Mouse (Mus musculus): ENCODE measurements around the gene Dnajc9. TPM values are rescaled to one million over a fixed set of nuclear protein-coding genes. Genes with fewer than 3 reads are reported as not detected.

The Dnajc9 gene
- polyA plus RNA-seq (2014; fragmentation: Nextera tagmentation; extraction: Ambion mirVana): 261 and 262 TPM in 2 replicates

DNA sequence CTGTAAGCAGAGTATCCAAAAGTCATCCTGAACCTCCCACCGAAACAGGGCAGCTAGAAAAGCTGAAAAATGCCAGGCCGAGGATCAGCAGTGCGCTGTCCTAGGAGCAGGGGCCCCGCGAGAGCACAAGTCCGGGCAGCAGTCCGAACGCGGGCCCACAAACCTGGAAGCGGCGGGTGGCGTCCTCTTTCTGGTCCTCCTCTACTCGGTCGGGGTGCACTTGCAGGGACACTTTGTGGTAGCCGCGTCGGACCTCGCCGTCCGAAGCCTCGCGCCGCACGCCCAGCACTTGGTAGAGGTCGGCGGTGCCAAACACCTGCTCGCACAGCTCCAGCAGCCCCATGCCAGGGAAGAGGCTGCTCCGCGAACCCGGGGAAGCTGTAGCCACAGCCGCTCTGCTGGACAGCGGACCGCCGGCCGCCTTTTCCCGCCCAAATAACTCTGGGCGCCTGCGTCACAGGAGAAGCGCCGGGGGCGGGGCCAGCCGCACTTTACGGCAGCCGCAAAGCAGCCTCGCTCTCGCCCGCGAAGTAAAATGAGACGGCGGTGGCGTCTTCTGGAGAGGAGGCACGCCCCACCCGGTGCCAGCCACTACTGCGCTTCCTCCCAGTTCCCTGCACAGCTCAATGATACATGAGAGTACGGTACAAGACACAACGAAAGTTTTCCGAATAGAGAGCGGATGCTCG, at the start of gene Dnajc9:
Gene Dnajc9, minus strand, starts transcription at position 470 of the 689 bp plus-strand sequence.
- ATAC-seq (ENCODE audit: insufficient number of reproducible peaks, low FRiP score, low TSS enrichment, low read depth) (peak; percentile 72), DNase-seq (ENCODE audit: low spot score) (peak; percentile 93)
- H3K9ac ChIP-seq (ENCODE audit: low read length): peak within 1 kb of the TSS; percentile 79
- peaks cover 19% of the 10 kb centered on the region for H3K4me1 ChIP-seq (ENCODE audit: control insufficient read depth, insufficient read depth, low read length)
- peaks cover 8% of the 10 kb centered on the region for H3K36me3 ChIP-seq (ENCODE audit: control insufficient read depth, insufficient read depth, low read length)
- H3K27me3 ChIP-seq (ENCODE audit: control insufficient read depth, insufficient read depth, low read length): no peaks in the 10 kb centered on the region
- H3K4me3 ChIP-seq (ENCODE audit: low read depth, low read length): peak within 1 kb of the TSS; percentile 89
- H3K4me2 ChIP-seq (ENCODE audit: low read depth, severe bottlenecking): peak within 1 kb of the TSS; percentile 77
- peak within 1 kb of the TSS; percentile 48 for H3K27ac ChIP-seq (replicated peaks; ENCODE audit: low read depth, low read length)
- WGBS: under 1% methylated on average over 59 of the region's 59 CpGs
- no peaks in the 10 kb centered on the region for H3K9me3 ChIP-seq (ENCODE audit: control insufficient read depth, low read length)

GRCm38 (mm10) chr14:20436976-20437375, 48.3 kb upstream of the Dnajc9 start:
- Histone ChIP-seq H3K4me3 (ENCODE audit: low read depth, low read length) (no peak overlapping the region), H3K27me3 (ENCODE audit: control insufficient read depth, insufficient read depth, low read length) (no peaks in the 10 kb centered on the region), H3K27ac (replicated peaks; ENCODE audit: low read depth, low read length) (no peak overlapping the region), H3K9me3 (ENCODE audit: control insufficient read depth, low read length) (no peaks in the 10 kb centered on the region), H3K4me2 (ENCODE audit: low read depth, severe bottlenecking) (no peak overlapping the region), H3K4me1 (ENCODE audit: control insufficient read depth, insufficient read depth, low read length) (no peaks in the 10 kb centered on the region), H3K36me3 (ENCODE audit: control insufficient read depth, insufficient read depth, low read length) (no peaks in the 10 kb centered on the region), H3K9ac (ENCODE audit: low read length) (no peak overlapping the region)
- no peak for ATAC-seq (ENCODE audit: insufficient number of reproducible peaks, low FRiP score, low TSS enrichment, low read depth)
- no peak for DNase-seq (ENCODE audit: low spot score)
- 81% methylated on average over 6 of the region's 6 CpGs for WGBS

DNA sequence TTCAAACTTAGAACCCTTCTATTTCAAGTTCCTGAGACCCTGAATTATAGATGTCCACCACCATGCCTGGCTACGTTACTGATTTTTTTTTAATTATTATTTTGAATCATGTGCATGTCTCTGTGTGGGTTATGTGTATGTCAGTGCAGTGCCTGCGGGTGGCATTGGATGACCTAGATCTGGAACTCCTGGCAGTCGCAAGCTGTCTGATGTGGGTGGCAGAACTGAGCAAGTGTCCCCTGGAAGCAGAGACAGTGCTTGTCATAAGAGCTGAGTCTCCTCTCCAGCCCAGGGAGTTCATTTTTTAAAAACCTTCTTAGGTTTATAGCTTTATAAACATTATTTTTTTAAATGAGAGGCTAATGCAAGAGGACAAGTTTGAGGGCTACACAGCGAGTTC, 43.7 kb upstream of the Dnajc9 start:
- 87% methylated on average over 4 of the region's 4 CpGs for WGBS
- no peak for ATAC-seq (ENCODE audit: insufficient number of reproducible peaks, low FRiP score, low TSS enrichment, low read depth)
- Histone ChIP-seq H3K36me3 (ENCODE audit: control insufficient read depth, insufficient read depth, low read length) (no peaks in the 10 kb centered on the region), H3K4me2 (ENCODE audit: low read depth, severe bottlenecking) (no peak overlapping the region), H3K27ac (replicated peaks; ENCODE audit: low read depth, low read length) (no peak overlapping the region), H3K4me1 (ENCODE audit: control insufficient read depth, insufficient read depth, low read length) (no peaks in the 10 kb centered on the region), H3K27me3 (ENCODE audit: control insufficient read depth, insufficient read depth, low read length) (no peaks in the 10 kb centered on the region), H3K9me3 (ENCODE audit: control insufficient read depth, low read length) (no peaks in the 10 kb centered on the region), H3K9ac (ENCODE audit: low read length) (no peak overlapping the region), H3K4me3 (ENCODE audit: low read depth, low read length) (no peak overlapping the region)
- no peak for DNase-seq (ENCODE audit: low spot score)

DNA sequence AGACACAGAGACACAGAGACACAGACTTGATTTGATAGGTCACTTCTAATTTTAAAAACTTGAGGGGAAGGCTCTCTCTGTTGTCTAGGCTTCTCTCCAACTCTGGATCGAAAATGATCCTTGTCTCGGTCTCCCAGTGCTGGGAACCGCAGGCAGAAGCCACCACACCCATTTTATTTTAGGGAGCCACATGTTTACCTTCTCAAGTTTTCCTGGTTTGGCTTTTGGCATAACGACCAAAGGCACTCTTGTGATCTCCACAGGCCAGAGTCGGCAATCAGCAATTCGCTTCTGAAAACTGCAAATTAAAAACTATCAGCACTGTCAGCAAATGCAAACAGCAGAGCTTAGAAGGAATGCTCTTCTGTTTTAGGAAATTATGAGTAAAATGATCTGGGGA, 43.0 kb upstream of the Dnajc9 start:
- no peaks in the 10 kb centered on the region for H3K27me3 ChIP-seq (ENCODE audit: control insufficient read depth, insufficient read depth, low read length)
- no peaks in the 10 kb centered on the region for H3K4me1 ChIP-seq (ENCODE audit: control insufficient read depth, insufficient read depth, low read length)
- no peak for ATAC-seq (ENCODE audit: insufficient number of reproducible peaks, low FRiP score, low TSS enrichment, low read depth)
- no peaks in the 10 kb centered on the region for H3K9me3 ChIP-seq (ENCODE audit: control insufficient read depth, low read length)
- no peak overlapping the region for H3K4me2 ChIP-seq (ENCODE audit: low read depth, severe bottlenecking)
- 73% methylated on average over 6 of the region's 6 CpGs for WGBS
- H3K27ac ChIP-seq (replicated peaks; ENCODE audit: low read depth, low read length): no peak overlapping the region
- H3K36me3 ChIP-seq (ENCODE audit: control insufficient read depth, insufficient read depth, low read length): no peaks in the 10 kb centered on the region
- H3K4me3 ChIP-seq (ENCODE audit: low read depth, low read length): no peak overlapping the region
- H3K9ac ChIP-seq (ENCODE audit: low read length): no peak overlapping the region
- DNase-seq (ENCODE audit: low spot score): no peak

- H3K4me1 ChIP-seq (ENCODE audit: control insufficient read depth, insufficient read depth, low read length): no peaks in the 10 kb centered on the region
- H3K4me3 ChIP-seq (ENCODE audit: low read depth, low read length): no peak overlapping the region
- ATAC-seq (ENCODE audit: insufficient number of reproducible peaks, low FRiP score, low TSS enrichment, low read depth) (no peak), DNase-seq (ENCODE audit: low spot score) (no peak)
- no peak overlapping the region for H3K27ac ChIP-seq (replicated peaks; ENCODE audit: low read depth, low read length)
- no peak overlapping the region for H3K9ac ChIP-seq (ENCODE audit: low read length)
- H3K27me3 ChIP-seq (ENCODE audit: control insufficient read depth, insufficient read depth, low read length): no peaks in the 10 kb centered on the region
- no peaks in the 10 kb centered on the region for H3K9me3 ChIP-seq (ENCODE audit: control insufficient read depth, low read length)
- H3K36me3 ChIP-seq (ENCODE audit: control insufficient read depth, insufficient read depth, low read length): no peaks in the 10 kb centered on the region
- no peak overlapping the region for H3K4me2 ChIP-seq (ENCODE audit: low read depth, severe bottlenecking)
- 66% methylated on average over 1 of the region's 1 CpGs for WGBS
Observed at GRCm38 (mm10) chr14:20429833-20430232, 41.1 kb upstream of the Dnajc9 start.

DNA sequence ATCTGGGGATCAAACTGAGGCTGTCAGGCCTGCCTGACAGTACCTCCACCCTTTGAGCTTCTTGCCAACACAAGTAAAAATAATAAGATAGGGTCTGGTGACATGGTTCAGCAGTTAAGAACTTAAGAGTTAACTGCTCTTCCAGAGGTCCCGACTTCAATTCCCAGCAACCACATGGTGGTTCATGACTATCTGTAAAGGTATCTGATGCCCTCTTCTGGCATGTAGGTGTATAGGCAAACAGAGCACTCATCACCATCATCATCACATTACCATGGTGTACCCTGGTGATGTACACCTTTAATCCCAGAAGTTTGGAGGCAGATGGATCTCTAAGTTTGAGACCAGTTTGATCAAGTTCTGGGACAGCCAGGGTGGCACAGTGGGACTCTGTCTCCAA, 39.9 kb upstream of the Dnajc9 start:
- H3K4me2 ChIP-seq (ENCODE audit: low read depth, severe bottlenecking): no peak overlapping the region
- H3K4me3 ChIP-seq (ENCODE audit: low read depth, low read length): no peak overlapping the region
- no peak overlapping the region for H3K27ac ChIP-seq (replicated peaks; ENCODE audit: low read depth, low read length)
- DNase-seq (ENCODE audit: low spot score) (no peak), ATAC-seq (ENCODE audit: insufficient number of reproducible peaks, low FRiP score, low TSS enrichment, low read depth) (no peak)
- WGBS: 28% methylated on average over 1 of the region's 1 CpGs
- no peaks in the 10 kb centered on the region for H3K27me3 ChIP-seq (ENCODE audit: control insufficient read depth, insufficient read depth, low read length)
- no peaks in the 10 kb centered on the region for H3K36me3 ChIP-seq (ENCODE audit: control insufficient read depth, insufficient read depth, low read length)
- no peaks in the 10 kb centered on the region for H3K4me1 ChIP-seq (ENCODE audit: control insufficient read depth, insufficient read depth, low read length)
- no peaks in the 10 kb centered on the region for H3K9me3 ChIP-seq (ENCODE audit: control insufficient read depth, low read length)
- H3K9ac ChIP-seq (ENCODE audit: low read length): no peak overlapping the region

- Histone ChIP-seq H3K27ac (replicated peaks; ENCODE audit: low read depth, low read length) (no peak overlapping the region), H3K9me3 (ENCODE audit: control insufficient read depth, low read length) (no peaks in the 10 kb centered on the region), H3K36me3 (ENCODE audit: control insufficient read depth, insufficient read depth, low read length) (no peaks in the 10 kb centered on the region), H3K4me1 (ENCODE audit: control insufficient read depth, insufficient read depth, low read length) (no peaks in the 10 kb centered on the region), H3K4me2 (ENCODE audit: low read depth, severe bottlenecking) (no peak overlapping the region), H3K4me3 (ENCODE audit: low read depth, low read length) (no peak overlapping the region), H3K9ac (ENCODE audit: low read length) (no peak overlapping the region), H3K27me3 (ENCODE audit: control insufficient read depth, insufficient read depth, low read length) (no peaks in the 10 kb centered on the region)
- 85% methylated on average over 6 of the region's 6 CpGs for WGBS
- DNase-seq (ENCODE audit: low spot score) (no peak), ATAC-seq (ENCODE audit: insufficient number of reproducible peaks, low FRiP score, low TSS enrichment, low read depth) (no peak)
Observed at GRCm38 (mm10) chr14:20423046-20423445, 34.3 kb upstream of the Dnajc9 start.

DNA sequence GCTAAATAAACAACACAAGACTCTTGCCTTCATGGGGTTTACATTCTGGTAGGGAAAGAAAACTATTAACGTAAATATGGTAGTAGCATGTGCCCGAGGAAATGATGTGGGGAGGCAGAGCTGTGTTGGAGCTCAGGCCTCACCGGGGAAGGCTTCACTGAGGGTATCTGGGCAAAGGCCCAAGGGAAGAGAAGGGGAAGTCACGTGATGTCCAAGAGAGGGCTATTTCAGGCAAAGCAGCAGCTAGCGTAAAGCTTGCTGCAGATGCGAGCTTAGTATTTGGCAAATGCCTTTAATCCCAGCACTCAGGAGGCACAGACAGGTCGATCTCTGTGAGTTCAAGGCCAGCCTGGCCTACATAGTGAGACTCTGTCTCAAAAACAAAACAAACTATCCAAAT, 33.5 kb upstream of the Dnajc9 start:
- Histone ChIP-seq H3K27me3 (ENCODE audit: control insufficient read depth, insufficient read depth, low read length) (no peaks in the 10 kb centered on the region), H3K4me3 (ENCODE audit: low read depth, low read length) (no peak overlapping the region), H3K27ac (replicated peaks; ENCODE audit: low read depth, low read length) (no peak overlapping the region), H3K4me2 (ENCODE audit: low read depth, severe bottlenecking) (no peak overlapping the region), H3K4me1 (ENCODE audit: control insufficient read depth, insufficient read depth, low read length) (no peaks in the 10 kb centered on the region), H3K36me3 (ENCODE audit: control insufficient read depth, insufficient read depth, low read length) (no peaks in the 10 kb centered on the region), H3K9me3 (ENCODE audit: control insufficient read depth, low read length) (no peaks in the 10 kb centered on the region), H3K9ac (ENCODE audit: low read length) (no peak overlapping the region)
- DNase-seq (ENCODE audit: low spot score) (no peak), ATAC-seq (ENCODE audit: insufficient number of reproducible peaks, low FRiP score, low TSS enrichment, low read depth) (no peak)
- WGBS: 83% methylated on average over 7 of the region's 7 CpGs

DNA sequence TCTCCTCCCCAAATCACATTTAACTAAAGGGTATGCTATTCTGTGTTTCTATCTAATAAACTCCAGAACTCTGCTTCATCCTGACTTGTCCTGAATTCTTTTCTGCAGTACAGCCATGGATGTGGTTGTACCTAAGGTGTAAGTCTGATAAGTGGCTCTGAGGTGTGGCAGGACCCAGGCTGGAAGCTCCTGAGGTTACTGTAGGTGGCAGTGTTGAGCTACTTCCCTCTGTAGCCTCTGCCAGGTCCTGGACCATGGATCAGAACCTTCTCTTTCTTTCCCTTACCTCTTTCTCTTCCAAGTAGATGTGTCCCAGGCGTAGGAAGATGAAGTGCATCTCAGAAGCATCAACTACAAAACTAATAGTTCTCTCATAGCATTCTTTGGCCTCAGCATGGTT, 11.4 kb upstream of the Dnajc9 start:
- Histone ChIP-seq H3K4me1 (ENCODE audit: control insufficient read depth, insufficient read depth, low read length) (no peaks in the 10 kb centered on the region), H3K27me3 (ENCODE audit: control insufficient read depth, insufficient read depth, low read length) (no peaks in the 10 kb centered on the region), H3K27ac (replicated peaks; ENCODE audit: low read depth, low read length) (no peak overlapping the region), H3K9me3 (ENCODE audit: control insufficient read depth, low read length) (no peaks in the 10 kb centered on the region), H3K4me3 (ENCODE audit: low read depth, low read length) (no peak overlapping the region), H3K4me2 (ENCODE audit: low read depth, severe bottlenecking) (no peak overlapping the region), H3K36me3 (ENCODE audit: control insufficient read depth, insufficient read depth, low read length) (no peaks in the 10 kb centered on the region), H3K9ac (ENCODE audit: low read length) (no peak overlapping the region)
- 60% methylated on average over 1 of the region's 1 CpGs for WGBS
- ATAC-seq (ENCODE audit: insufficient number of reproducible peaks, low FRiP score, low TSS enrichment, low read depth) (no peak), DNase-seq (ENCODE audit: low spot score) (peak; percentile 36)
